Mouse (Mus musculus) urinary bladder, postnatal 25 days (tissue): ENCODE measurements around the gene Calr4.

Source experiments
- DNase-seq: peaks from one replicate; pipeline ENCODE4 v3.0.0; 2022; ENCODE audit warnings: low spot score

The Calr4 gene

GRCm38 (mm10) chr4:109234185-109234584 is at the start of gene Calr4:
TSS of gene Calr4 (plus strand) at chr4:109234485.
- no peak for DNase-seq

GRCm38 (mm10) chr4:109185616-109186405 is 48.5 kb upstream of the Calr4 start:
- DNase-seq, result no peak

GRCm38 (mm10) chr4:109191598-109191997 is 42.7 kb upstream of the Calr4 start:
- no peak for DNase-seq

GRCm38 (mm10) chr4:109193886-109194285 is 40.4 kb upstream of the Calr4 start:
- no peak for DNase-seq

GRCm38 (mm10) chr4:109195900-109196629 is 38.2 kb upstream of the Calr4 start:
- DNase-seq, result no peak

- no peak for DNase-seq
Measured at GRCm38 (mm10) chr4:109199069-109199468, 35.2 kb upstream of the Calr4 start.

- DNase-seq, result peak; percentile 99
Measured at GRCm38 (mm10) chr4:109201582-109202424, 32.5 kb upstream of the Calr4 start, which contains the start of gene Osbpl9. TSS of gene Osbpl9 (minus strand) at chr4:109202272.

- DNase-seq, result no peak
Measured at GRCm38 (mm10) chr4:109203931-109204330, 30.4 kb upstream of the Calr4 start.

- DNase-seq, result no peak
Measured at GRCm38 (mm10) chr4:109204416-109204815, 29.9 kb upstream of the Calr4 start.

- no peak for DNase-seq
Measured at GRCm38 (mm10) chr4:109207524-109207923, 26.8 kb upstream of the Calr4 start.

GRCm38 (mm10) chr4:109210253-109210652 is 24.0 kb upstream of the Calr4 start:
- DNase-seq, result no peak

- DNase-seq, result no peak
Measured at GRCm38 (mm10) chr4:109210881-109211280, 23.4 kb upstream of the Calr4 start.

- DNase-seq, result no peak
Measured at GRCm38 (mm10) chr4:109213986-109214385, 20.3 kb upstream of the Calr4 start.

GRCm38 (mm10) chr4:109218008-109218407 is 16.3 kb upstream of the Calr4 start:
- no peak for DNase-seq

- no peak for DNase-seq
Measured at GRCm38 (mm10) chr4:109220441-109220940, 13.8 kb upstream of the Calr4 start.

GRCm38 (mm10) chr4:109222001-109222400 is 12.3 kb upstream of the Calr4 start:
- DNase-seq, result no peak

- peak; percentile 42 for DNase-seq
Measured at GRCm38 (mm10) chr4:109224762-109225552, 9.3 kb upstream of the Calr4 start.

GRCm38 (mm10) chr4:109225606-109226005 is 8.7 kb upstream of the Calr4 start:
- DNase-seq, result no peak

- no peak for DNase-seq
Measured at GRCm38 (mm10) chr4:109226071-109226470, 8.2 kb upstream of the Calr4 start.

GRCm38 (mm10) chr4:109229766-109230279 is 4.5 kb upstream of the Calr4 start:
- DNase-seq, result no peak

- no peak for DNase-seq
Measured at GRCm38 (mm10) chr4:109234806-109235350, 593 bp downstream of the Calr4 start.
